Mouse (Mus musculus) embryonic fibroblast, embryonic 13.5 days (primary cell): ENCODE measurements around the gene Fastkd1.

Experiments
- CTCF ChIP-seq: IDR thresholded peaks from 2 replicates; pipeline ENCODE4 v1.5.1; 2011; ENCODE audit warnings: mild to moderate bottlenecking, control low read depth, low read length, moderate library complexity, borderline replicate concordance; ENCODE audit not compliant: insufficient read depth
- POLR2A ChIP-seq: IDR thresholded peaks from 2 replicates; pipeline ENCODE4 v1.6.1; 2011; ENCODE audit warnings: low read depth, mild to moderate bottlenecking, control low read depth, low read length, moderate library complexity

- TF ChIP-seq POLR2A (no peak), CTCF (no peak)
Measured at GRCm38 (mm10) chr2:69712171-69712570, 1.1 kb downstream of the Fastkd1 start.
